Mouse (Mus musculus) embryonic facial prominence, embryonic 14.5 days (tissue): ENCODE measurements around the gene Ntan1. TPM values are rescaled to one million over a fixed set of nuclear protein-coding genes. Genes with fewer than 3 reads are reported as not detected.
"Not testable (repeated sequence)": the region's sequence is repeated elsewhere in the genome, so short reads cannot be mapped to it uniquely, and the experiment has no call there.

ENCODE experiments used
- ATAC-seq: fragments of 200-750 bp; cut with Nextera tagmentation; 2 replicates; pipeline ENCODE4 v1.8.0; 2017; ENCODE audit warnings: low read depth, moderate number of reproducible peaks, moderate TSS enrichment
- DNase-seq: peaks from one replicate; pipeline ENCODE4 v3.0.0-alpha.2; 2015; ENCODE audit warnings: low spot score
- H3K27ac ChIP-seq: fragments of 300-500 bp; sonication (generic); replicated peaks from 2 replicates; pipeline ENCODE4 v1.5.1; 2014; ENCODE audit warnings: low read depth, mild to moderate bottlenecking, low read length, moderate library complexity
- H3K27me3 ChIP-seq: fragments of 300-500 bp; sonication (generic); replicated peaks from 2 replicates; pipeline ENCODE4 v1.6.1; 2014; ENCODE audit warnings: low read length; ENCODE audit not compliant: control insufficient read depth, insufficient read depth
- H3K36me3 ChIP-seq: fragments of 300-500 bp; sonication (generic); 2 replicates; pipeline ENCODE4 v1.6.1; 2014; ENCODE audit warnings: low read length, mixed read lengths; ENCODE audit not compliant: control insufficient read depth, insufficient read depth
- H3K4me1 ChIP-seq: fragments of 300-500 bp; sonication (generic); 2 replicates; pipeline ENCODE4 v1.6.1; 2014; ENCODE audit warnings: antibody characterized with exemption, low read length; ENCODE audit not compliant: control insufficient read depth, insufficient read depth
- H3K4me2 ChIP-seq: fragments of 300-500 bp; sonication (generic); 2 replicates; pipeline ENCODE4 v1.6.1; 2014; ENCODE audit warnings: low read depth, mild to moderate bottlenecking, low read length, moderate library complexity, mixed read lengths
- H3K4me3 ChIP-seq: fragments of 300-500 bp; sonication (generic); 2 replicates; pipeline ENCODE4 v1.5.1; 2014; ENCODE audit warnings: low read depth, mild to moderate bottlenecking, low read length
- H3K9ac ChIP-seq: fragments of 300-500 bp; sonication (generic); 2 replicates; pipeline ENCODE4 v1.6.1; 2014; ENCODE audit warnings: low read depth, mild to moderate bottlenecking, low read length, moderate library complexity, mixed read lengths
- H3K9me3 ChIP-seq: fragments of 300-500 bp; sonication (generic); 2 replicates; pipeline ENCODE4 v1.6.1; 2016; ENCODE audit warnings: low read length; ENCODE audit not compliant: control insufficient read depth
- WGBS: fragments of 180-500 bp; shearing (Covaris S2); extraction: QIAGEN DNeasy Blood & Tissue Kit; methylation state at CpG from one replicate; pipeline ENCODE4 v1.1.7; 2014; 5-methylcytosine and 5-hydroxymethylcytosine counted together
- polyA plus RNA-seq: library from polyadenylated mRNA; unstranded; fragments of >200 nt; fragmentation: Nextera tagmentation; extraction: Ambion mirVana; gene quantifications from 2 replicates; pipeline ENCODE4 v1.2.1, GENCODE M21; 2014

The Ntan1 gene
- polyA plus RNA-seq, 1 experiment from 2014 or later, result 178 TPM

DNA sequence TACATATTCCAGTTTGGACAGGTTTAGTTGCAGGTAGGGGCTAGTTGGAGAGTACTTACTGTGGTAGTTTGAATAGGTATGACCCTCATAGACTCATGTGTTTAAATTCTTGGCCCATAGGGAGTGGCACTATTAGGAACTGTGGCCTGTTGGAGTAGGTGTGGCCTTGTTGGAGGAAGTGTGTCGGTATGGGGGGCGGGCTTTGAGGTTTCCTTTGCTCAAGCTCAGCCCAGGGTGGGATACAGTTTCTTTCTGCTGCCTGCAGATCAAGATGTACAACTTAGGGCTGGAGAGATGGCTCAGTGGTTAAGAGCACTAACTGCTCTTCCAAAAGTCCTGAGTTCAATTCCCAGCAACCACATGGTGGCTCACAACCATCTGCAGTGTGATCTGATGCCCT, 25.2 kb upstream of the Ntan1 start:
- not testable (repeated sequence) for ATAC-seq

DNA sequence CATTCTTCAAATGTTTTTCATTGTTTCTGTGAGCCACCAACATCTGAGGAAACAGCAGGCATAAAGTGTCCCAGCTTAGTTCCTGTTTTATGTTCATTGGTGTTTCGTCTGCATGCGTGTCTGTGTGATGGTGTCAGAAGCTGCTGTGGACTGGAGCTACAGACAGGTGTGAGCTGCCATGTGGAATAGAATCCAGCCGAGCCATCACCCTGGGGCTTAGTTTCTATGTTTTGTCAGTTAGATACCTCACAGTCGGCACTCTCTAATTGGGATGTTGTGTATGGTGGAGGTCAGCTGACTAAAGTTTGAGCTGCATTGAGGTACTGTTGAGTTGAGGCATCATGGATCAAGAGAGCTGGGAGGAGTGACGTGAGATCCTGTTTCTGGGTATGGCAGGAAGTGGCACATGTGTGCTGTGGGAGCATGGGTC, 21.9 kb upstream of the Ntan1 start:
- Histone ChIP-seq H3K36me3 (peaks cover 92% of the 10 kb centered on the region), H3K9ac (no peak overlapping the region), H3K4me3 (no peak overlapping the region), H3K9me3 (no peaks in the 10 kb centered on the region), H3K27me3 (no peaks in the 10 kb centered on the region), H3K4me1 (no peaks in the 10 kb centered on the region), H3K27ac (no peak overlapping the region), H3K4me2 (no peak overlapping the region)
- 89% methylated on average over 5 of the region's 5 CpGs for WGBS
- DNase-seq, result no peak
- ATAC-seq, result no peak

More for the DNA sequence above, 25.2 kb upstream of the Ntan1 start:
- not testable (repeated sequence) for H3K4me3 ChIP-seq, H3K27ac ChIP-seq, H3K4me2 ChIP-seq, H3K9me3 ChIP-seq, H3K4me1 ChIP-seq, DNase-seq, H3K9ac ChIP-seq, H3K27me3 ChIP-seq
- peaks cover 94% of the 10 kb centered on the region for H3K36me3 ChIP-seq
- WGBS, result 91% methylated on average over 2 of the region's 2 CpGs

DNA sequence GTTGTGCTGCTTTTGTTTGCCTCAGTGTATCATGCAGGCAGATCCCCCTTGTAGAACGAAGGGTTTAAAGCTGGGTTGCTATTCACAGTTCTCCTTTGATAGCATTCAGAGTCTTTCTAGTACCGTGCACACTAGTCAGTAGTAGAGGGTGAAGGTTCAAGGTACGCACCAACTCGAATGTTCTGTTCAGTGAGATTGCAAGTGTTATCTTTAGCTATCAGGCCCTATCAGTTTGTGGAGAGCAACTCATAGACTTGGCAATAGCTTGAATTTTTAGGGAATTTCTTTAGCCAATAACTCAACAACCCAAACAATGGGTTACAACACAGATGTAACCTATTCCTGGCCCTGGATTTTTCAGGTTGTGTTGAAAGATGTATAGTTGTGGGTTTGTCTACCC, 17.4 kb upstream of the Ntan1 start:
- Histone ChIP-seq H3K27me3 (no peaks in the 10 kb centered on the region), H3K36me3 (peaks cover 91% of the 10 kb centered on the region), H3K9ac (no peak overlapping the region), H3K4me3 (no peak overlapping the region), H3K9me3 (no peaks in the 10 kb centered on the region), H3K4me2 (no peak overlapping the region), H3K27ac (no peak overlapping the region), H3K4me1 (no peaks in the 10 kb centered on the region)
- no peak for ATAC-seq
- DNase-seq, result no peak
- WGBS, result 97% methylated on average over 4 of the region's 4 CpGs

DNA sequence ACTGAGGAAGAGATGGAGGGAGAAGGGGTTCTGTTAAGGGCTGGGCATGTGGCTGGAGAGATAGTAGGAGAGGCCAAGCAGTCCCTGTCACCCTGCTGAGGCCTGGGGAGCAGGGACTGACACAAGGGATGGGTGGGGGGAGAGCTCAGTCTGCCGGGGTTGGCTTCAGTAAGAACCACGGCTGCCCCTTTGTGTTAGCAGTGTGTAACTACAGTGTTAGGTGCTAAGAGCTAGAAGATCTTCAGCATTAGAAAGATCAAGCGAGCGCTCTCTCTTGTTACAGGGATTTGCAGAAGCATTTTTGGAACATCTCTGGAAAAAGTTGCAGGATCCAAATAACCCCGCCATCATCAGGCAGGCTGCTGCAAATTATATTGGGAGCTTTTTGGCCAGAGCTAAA, 14.0 kb upstream of the Ntan1 start:
- H3K9ac ChIP-seq, result no peak overlapping the region
- no peak for DNase-seq
- peaks cover 91% of the 10 kb centered on the region for H3K36me3 ChIP-seq
- H3K9me3 ChIP-seq, result no peaks in the 10 kb centered on the region
- no peak for ATAC-seq
- no peaks in the 10 kb centered on the region for H3K27me3 ChIP-seq
- no peak overlapping the region for H3K27ac ChIP-seq
- WGBS, result 79% methylated on average over 5 of the region's 5 CpGs
- no peak overlapping the region for H3K4me3 ChIP-seq
- no peaks in the 10 kb centered on the region for H3K4me1 ChIP-seq
- no peak overlapping the region for H3K4me2 ChIP-seq

DNA sequence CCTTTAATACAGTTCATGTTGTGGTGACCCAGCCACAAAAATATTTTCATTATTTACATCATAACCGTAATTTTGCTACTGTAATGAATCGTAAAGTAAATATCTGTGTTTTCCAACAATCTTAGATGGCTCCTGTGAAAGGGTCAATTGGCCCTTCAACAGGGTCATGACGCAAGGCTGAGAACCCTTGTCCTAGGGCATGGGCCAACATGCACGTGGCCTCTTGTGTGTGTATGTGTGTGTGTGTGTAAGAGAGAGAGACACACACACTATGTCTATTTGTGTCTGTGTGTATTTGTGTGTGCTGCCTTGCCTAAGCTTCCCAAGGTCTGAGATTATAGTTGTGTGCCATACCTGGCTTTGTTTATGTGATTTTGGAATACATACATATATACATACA, 11.0 kb upstream of the Ntan1 start:
- H3K4me2 ChIP-seq, result no peak overlapping the region
- WGBS, result 91% methylated on average over 4 of the region's 4 CpGs
- ATAC-seq (no peak), DNase-seq (no peak)
- H3K36me3 ChIP-seq, result peaks cover 93% of the 10 kb centered on the region
- no peaks in the 10 kb centered on the region for H3K27me3 ChIP-seq
- H3K9me3 ChIP-seq, result no peaks in the 10 kb centered on the region
- no peak overlapping the region for H3K9ac ChIP-seq
- no peak overlapping the region for H3K4me3 ChIP-seq
- H3K4me1 ChIP-seq, result no peaks in the 10 kb centered on the region
- H3K27ac ChIP-seq, result no peak overlapping the region

DNA sequence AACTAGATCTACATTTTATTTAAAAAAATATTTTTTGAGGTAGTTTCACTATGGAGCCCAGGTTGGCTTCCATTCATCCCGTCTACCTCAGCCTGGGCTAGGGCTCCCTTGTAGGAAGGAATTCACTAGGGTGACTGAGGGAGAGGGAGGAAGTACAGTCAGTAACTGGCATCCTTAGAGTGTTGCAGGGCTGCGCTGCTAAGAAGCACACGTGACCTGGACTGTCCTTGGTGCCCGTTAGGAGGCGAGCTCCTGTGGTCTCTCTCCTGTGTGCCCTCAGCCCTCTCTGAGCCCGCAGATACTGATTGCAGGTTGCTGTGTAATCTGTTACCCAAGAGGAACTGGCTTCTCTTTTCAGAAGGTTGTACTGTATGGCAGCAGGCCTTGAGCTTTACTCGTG, 10.2 kb upstream of the Ntan1 start:
- ATAC-seq, result no peak

DNA sequence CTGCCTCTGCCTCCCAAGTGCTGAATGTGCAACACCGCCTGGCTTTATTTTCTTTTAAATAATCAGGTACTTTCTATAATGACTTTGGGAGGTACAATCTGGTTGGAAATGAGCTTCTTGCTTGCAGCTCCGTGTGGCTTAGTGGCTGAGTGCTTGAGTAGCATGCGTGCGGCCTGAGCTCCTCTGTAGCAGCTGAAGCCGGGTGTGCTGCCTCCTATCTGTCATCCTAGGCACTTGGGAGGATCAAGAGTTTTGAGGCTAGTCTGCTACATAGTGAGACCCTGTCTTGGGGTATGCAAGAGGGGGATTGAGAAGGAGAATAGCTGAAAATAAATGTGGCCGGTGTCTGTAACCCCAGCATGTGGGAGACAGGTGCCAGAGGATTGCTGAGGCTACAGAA, 6.5 kb upstream of the Ntan1 start:
- 89% methylated on average over 6 of the region's 6 CpGs for WGBS
- no peak for DNase-seq
- Histone ChIP-seq H3K4me1 (no peaks in the 10 kb centered on the region), H3K4me3 (no peak overlapping the region), H3K9ac (no peak overlapping the region), H3K27me3 (no peaks in the 10 kb centered on the region), H3K36me3 (peaks cover 81% of the 10 kb centered on the region), H3K9me3 (no peaks in the 10 kb centered on the region), H3K27ac (no peak overlapping the region), H3K4me2 (no peak overlapping the region)
- ATAC-seq, result no peak

More for the DNA sequence above, 10.2 kb upstream of the Ntan1 start:
- 90% methylated on average over 7 of the region's 7 CpGs for WGBS
- peaks cover 94% of the 10 kb centered on the region for H3K36me3 ChIP-seq
- no peak overlapping the region for H3K9ac ChIP-seq
- no peak overlapping the region for H3K27ac ChIP-seq
- H3K4me2 ChIP-seq, result no peak overlapping the region
- no peaks in the 10 kb centered on the region for H3K9me3 ChIP-seq
- H3K27me3 ChIP-seq, result no peaks in the 10 kb centered on the region
- H3K4me1 ChIP-seq, result no peaks in the 10 kb centered on the region
- DNase-seq, result no peak
- H3K4me3 ChIP-seq, result no peak overlapping the region

DNA sequence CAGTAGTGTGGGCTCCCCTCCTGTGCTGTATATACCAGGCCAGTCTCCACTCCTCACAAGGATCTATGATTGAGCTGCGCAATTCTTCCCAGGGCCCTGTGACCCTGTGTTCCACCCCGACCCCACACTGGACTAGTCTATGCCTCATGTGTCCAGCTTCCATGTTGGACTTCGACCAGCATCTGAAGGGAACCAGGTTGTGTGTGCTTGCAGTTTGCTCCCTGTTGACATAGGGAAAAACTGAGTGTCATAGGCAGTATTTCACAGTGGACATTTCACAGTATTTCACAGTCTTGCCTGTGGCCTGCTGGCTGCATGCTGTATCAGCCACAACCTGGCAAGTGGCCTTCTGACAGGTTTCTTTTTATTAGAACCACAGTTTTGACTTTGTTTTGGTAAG, 5.4 kb upstream of the Ntan1 start:
- Histone ChIP-seq H3K27me3 (no peaks in the 10 kb centered on the region), H3K9ac (no peak overlapping the region), H3K4me1 (no peaks in the 10 kb centered on the region), H3K27ac (no peak overlapping the region), H3K9me3 (no peaks in the 10 kb centered on the region), H3K4me3 (no peak overlapping the region), H3K36me3 (peaks cover 72% of the 10 kb centered on the region), H3K4me2 (no peak overlapping the region)
- 90% methylated on average over 3 of the region's 3 CpGs for WGBS
- ATAC-seq (no peak), DNase-seq (no peak)

DNA sequence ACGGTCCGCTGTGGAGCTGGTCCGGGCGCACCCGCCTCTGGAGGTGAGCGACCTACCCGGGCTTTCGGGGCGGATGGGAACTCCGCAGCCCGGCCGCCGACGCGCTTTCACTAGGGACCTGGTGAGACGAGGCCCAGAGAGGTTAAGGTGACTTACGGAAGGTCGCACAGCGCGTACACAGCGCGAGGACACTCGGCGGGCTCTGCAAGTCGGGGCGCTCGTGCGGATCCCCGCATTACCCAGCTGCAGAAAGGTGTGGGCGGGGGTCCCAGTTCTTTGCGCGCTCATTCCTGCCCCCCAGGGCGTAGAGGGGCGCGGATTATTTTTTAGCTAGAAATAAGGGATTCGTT, 724 bp downstream of the Ntan1 start:
- Histone ChIP-seq H3K27me3 (no peaks in the 10 kb centered on the region), H3K4me3 (peak overlapping the region; percentile 82), H3K36me3 (peaks cover 14% of the 10 kb centered on the region), H3K9me3 (no peaks in the 10 kb centered on the region), H3K4me2 (peak overlapping the region; percentile 71), H3K9ac (peak overlapping the region; percentile 92), H3K4me1 (peaks cover 13% of the 10 kb centered on the region), H3K27ac (peak overlapping the region; percentile 96)
- ATAC-seq, result peak; percentile 53
- DNase-seq, result no peak
- 0% methylated on average over 19 of the region's 36 CpGs for WGBS
